Mouse (Mus musculus): ENCODE data around the gene B4galt3. TPM values are rescaled to one million over a fixed set of nuclear protein-coding genes. Genes with fewer than 3 reads are reported as not detected.
"Not testable (repeated sequence)": the region's sequence is repeated elsewhere in the genome, so short reads cannot be mapped to it uniquely, and the experiment has no call there.

B4galt3 gene
- polyA plus RNA-seq, 1 experiment from 2014 or later = 87.2 TPM

DNA sequence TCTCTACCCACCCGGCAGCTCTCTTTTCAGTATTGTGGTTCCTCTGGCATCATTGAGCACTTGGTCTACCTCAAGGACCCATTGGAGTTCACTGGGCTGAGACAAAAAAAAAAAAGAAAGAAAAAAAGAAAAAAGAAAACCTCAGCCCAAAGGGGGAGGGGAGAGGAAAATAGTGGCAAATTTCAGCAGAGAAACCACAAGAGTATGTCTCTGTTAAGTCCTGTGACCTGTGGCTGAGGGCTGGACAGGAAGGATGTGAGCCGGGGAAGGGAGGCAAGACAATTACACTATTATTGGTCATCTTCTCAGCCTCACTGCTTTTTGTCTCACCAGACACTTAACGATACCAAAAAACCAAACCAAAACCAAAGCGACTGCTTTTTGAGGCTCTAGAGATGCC is 38.3 kb upstream of the B4galt3 start:
- Histone ChIP-seq H3K27me3 (no peaks in the 10 kb centered on the region), H3K9me3 (no peaks in the 10 kb centered on the region), H3K4me3 (no peak overlapping the region), H3K27ac (no peak overlapping the region), H3K9ac (no peak overlapping the region), H3K4me1 (no peaks in the 10 kb centered on the region), H3K4me2 (no peak overlapping the region), H3K36me3 (peaks cover 32% of the 10 kb centered on the region)
- no peak for ATAC-seq (ENCODE audit: borderline replicate concordance, extremely low read depth, low FRiP score, low TSS enrichment)
- 75% methylated on average over 4 of the region's 4 CpGs for WGBS

DNA sequence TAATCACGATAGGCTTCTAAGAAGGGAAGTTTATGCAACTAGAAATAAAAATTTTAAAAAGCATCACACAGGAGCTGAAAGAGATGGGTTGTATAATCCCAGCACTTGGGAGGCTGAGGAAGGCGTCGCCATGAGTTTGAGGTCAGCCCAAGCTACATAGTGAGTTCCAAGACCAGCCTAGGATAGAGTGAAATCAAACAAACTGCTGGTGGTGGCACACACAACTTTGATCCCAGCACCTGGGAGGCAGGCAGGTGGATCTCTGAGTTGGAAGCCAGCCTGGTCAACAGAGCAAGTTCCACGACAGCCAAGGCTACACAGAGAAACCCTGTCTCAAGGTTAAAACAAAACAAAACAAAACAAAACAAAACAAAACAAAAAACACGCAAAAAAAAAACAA is 37.8 kb upstream of the B4galt3 start:
- Histone ChIP-seq H3K4me1 (no peaks in the 10 kb centered on the region), H3K9me3 (no peaks in the 10 kb centered on the region), H3K9ac (no peak overlapping the region), H3K27me3 (no peaks in the 10 kb centered on the region), H3K36me3 (peaks cover 37% of the 10 kb centered on the region), H3K4me3 (no peak overlapping the region), H3K4me2 (no peak overlapping the region), H3K27ac (no peak overlapping the region)
- WGBS = 71% methylated on average over 5 of the region's 5 CpGs
- ATAC-seq (ENCODE audit: borderline replicate concordance, extremely low read depth, low FRiP score, low TSS enrichment) = no peak

DNA sequence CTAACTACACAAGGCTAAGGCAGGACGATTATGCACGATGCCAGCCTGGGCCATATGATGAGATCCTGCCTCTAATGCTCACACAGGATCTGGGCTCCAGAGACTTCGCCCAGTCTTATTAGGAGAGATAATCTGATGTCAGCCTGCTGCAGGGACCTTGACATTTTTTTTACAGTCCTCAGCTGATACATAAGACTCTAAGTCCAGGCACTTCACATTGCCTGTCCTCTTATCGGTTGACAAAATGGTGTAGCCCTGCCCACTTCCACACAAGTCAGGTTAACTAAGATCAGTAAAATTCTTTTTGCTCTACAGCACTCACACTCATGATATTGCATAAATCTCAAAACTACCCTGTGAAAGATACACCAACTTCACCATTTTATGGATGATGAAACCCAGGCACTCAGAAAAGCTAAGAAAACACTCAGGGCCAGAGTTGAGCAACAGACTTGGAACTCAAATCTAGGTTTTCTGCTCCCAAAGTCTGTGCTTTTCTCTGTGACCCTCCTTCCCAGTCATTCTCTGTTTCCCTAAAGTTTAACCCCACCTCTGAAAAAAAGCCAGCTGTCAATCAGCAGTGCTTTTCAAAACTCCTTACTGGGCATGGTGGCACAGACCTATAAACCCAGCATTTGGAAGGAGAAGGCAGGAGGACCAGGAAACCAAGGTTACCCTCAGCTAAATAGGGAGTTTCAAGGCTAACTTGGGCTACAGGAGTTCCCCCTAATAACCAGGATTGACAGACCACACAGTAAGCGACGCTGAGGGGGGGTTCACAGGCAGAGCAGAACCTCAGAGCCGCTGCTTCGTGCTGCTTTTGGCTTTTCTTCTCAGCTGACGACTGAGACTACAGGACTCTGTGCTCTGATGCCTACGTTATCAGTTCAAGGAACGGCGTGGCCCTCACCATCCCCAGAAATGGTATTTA is 37.1 kb upstream of the B4galt3 start:
- Histone ChIP-seq H3K27ac (peak overlapping the region; percentile 1; the same call in 1 of the 2 replicates), H3K9me3 (no peaks in the 10 kb centered on the region), H3K4me2 (no peak overlapping the region), H3K4me1 (no peaks in the 10 kb centered on the region), H3K36me3 (peaks cover 44% of the 10 kb centered on the region), H3K9ac (no peak overlapping the region), H3K27me3 (no peaks in the 10 kb centered on the region), H3K4me3 (no peak overlapping the region)
- WGBS = 75% methylated on average over 12 of the region's 12 CpGs
- no peak for ATAC-seq (ENCODE audit: borderline replicate concordance, extremely low read depth, low FRiP score, low TSS enrichment)

DNA sequence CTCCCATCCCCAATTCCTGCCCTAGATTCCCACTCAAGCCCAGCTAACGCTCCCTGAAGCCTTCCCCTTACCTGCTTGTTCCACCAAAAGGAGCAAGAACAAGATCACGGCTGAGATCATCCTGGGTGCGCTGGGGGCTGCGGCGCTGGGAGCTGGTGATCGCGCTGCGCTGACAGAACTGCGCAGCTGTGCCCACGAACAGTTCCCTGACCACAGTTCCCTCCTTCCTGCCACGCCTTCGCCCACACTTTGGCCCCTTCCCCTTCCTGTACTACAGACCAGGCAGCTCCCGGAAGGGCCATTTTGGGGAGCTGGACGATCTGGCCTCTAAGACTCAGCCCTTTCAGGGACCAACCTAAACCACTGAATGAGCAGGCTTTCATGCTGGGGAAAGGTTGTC is 36.0 kb upstream of the B4galt3 start, which contains the start of gene Fcer1g:
TSS of gene Fcer1g (minus strand) at position 240 of the 400 bp plus-strand sequence.
- H3K27ac ChIP-seq = peak within 1 kb of the TSS; percentile 1; the same call in 1 of the 2 replicates
- H3K4me3 ChIP-seq = no peak within 1 kb of the TSS
- H3K27me3 ChIP-seq = no peaks in the 10 kb centered on the region
- H3K36me3 ChIP-seq = peaks cover 54% of the 10 kb centered on the region
- no peak within 1 kb of the TSS for H3K4me2 ChIP-seq
- H3K9me3 ChIP-seq = no peaks in the 10 kb centered on the region
- no peak within 1 kb of the TSS for H3K9ac ChIP-seq
- no peak for ATAC-seq (ENCODE audit: borderline replicate concordance, extremely low read depth, low FRiP score, low TSS enrichment)
- 80% methylated on average over 14 of the region's 14 CpGs for WGBS
- no peaks in the 10 kb centered on the region for H3K4me1 ChIP-seq

DNA sequence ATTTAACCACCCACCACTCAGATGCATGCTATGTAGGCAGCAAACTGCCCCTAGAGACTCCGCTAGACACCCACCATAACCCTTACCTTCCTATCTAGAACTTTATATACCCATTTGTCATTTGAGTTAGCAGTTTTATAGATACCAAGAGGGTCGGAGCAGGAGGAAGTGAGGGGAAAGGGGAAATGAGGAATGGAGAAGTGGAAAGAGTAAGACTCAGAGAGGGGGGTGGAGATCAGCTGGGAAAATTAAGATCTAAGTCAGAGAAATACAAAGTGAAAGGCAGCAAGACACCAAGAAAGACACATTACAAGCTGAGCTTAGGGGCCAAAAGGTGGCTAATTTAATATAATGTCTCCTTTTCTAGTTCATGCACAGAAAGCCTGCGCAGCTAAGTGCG is 35.6 kb upstream of the B4galt3 start:
- no peak overlapping the region for H3K27ac ChIP-seq
- no peaks in the 10 kb centered on the region for H3K9me3 ChIP-seq
- no peaks in the 10 kb centered on the region for H3K4me1 ChIP-seq
- whole genome bisulfite sequencing = 84% methylated on average over 4 of the region's 4 CpGs
- no peak overlapping the region for H3K4me3 ChIP-seq
- H3K4me2 ChIP-seq = no peak overlapping the region
- no peak for ATAC-seq (ENCODE audit: borderline replicate concordance, extremely low read depth, low FRiP score, low TSS enrichment)
- no peaks in the 10 kb centered on the region for H3K27me3 ChIP-seq
- H3K9ac ChIP-seq = no peak overlapping the region
- H3K36me3 ChIP-seq = peaks cover 57% of the 10 kb centered on the region

DNA sequence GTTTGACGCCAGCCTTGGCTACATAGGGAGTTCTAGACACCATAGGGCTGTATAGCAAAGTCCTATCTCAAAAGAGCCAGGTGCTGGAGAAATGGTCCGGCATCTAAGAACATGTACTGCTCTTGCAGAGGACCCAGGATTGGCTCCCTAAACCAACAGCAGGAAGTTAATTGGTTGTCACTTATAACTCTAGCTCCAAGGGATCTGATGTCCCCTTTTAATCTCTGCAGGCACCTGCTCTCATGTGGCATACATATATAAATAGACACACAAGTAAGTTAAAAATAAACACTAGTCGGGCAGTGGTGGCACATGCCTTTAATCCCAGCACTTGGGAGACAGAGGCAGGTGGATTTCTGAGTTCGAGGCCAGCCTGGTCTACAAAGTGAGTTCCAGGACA is 34.3 kb upstream of the B4galt3 start:
- Histone ChIP-seq H3K4me2 (no peak overlapping the region), H3K27ac (no peak overlapping the region), H3K9ac (no peak overlapping the region), H3K4me3 (no peak overlapping the region), H3K4me1 (no peaks in the 10 kb centered on the region), H3K9me3 (no peaks in the 10 kb centered on the region), H3K27me3 (no peaks in the 10 kb centered on the region), H3K36me3 (peaks cover 68% of the 10 kb centered on the region)
- WGBS = 77% methylated on average over 4 of the region's 4 CpGs
- ATAC-seq (ENCODE audit: borderline replicate concordance, extremely low read depth, low FRiP score, low TSS enrichment) = no peak

DNA sequence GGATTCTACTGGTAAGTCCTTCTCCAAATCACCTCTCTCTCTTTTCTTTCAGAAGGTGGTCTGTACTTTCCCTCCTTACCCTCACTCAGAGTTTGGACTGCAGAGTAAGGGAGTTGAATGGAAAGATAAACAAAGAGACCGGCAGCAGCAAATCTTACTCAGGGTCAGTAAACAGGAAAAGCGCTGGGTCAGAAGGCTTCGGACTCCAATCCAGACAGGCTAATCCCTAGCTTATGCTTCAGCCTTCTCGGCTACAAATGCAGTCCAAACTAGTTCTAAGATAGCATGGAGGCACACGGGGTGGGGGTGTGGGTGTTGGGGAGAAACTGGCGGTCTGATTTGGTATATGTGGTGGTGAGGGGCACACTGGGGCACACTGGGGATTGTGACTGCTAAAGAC is 32.7 kb upstream of the B4galt3 start:
- H3K4me1 ChIP-seq = no peaks in the 10 kb centered on the region
- H3K36me3 ChIP-seq = peaks cover 82% of the 10 kb centered on the region
- H3K9ac ChIP-seq = no peak overlapping the region
- no peaks in the 10 kb centered on the region for H3K9me3 ChIP-seq
- no peak overlapping the region for H3K27ac ChIP-seq
- no peak overlapping the region for H3K4me2 ChIP-seq
- H3K4me3 ChIP-seq = no peak overlapping the region
- H3K27me3 ChIP-seq = no peaks in the 10 kb centered on the region
- 66% methylated on average over 6 of the region's 6 CpGs for WGBS
- no peak for ATAC-seq (ENCODE audit: borderline replicate concordance, extremely low read depth, low FRiP score, low TSS enrichment)

DNA sequence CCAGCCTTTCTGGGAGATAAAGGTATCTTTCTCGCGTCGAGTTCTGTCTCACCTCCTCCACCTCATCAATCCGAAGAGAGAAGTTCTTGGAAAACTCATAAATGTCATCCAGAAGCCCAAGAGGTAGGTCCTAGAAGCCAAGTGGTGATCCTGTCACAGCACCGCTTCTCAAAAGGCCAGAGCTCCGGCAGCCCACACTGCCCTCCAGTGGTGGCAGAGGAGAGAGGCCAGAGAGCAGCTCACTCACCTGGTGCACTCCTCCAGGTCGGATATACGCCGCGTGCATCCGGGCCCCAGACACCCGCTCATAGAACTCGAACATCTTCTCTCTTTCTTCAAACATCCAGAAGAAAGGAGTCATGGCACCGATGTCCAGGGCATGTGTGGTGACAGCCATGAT is 31.7 kb upstream of the B4galt3 start:
- Histone ChIP-seq H3K9me3 (no peaks in the 10 kb centered on the region), H3K27me3 (no peaks in the 10 kb centered on the region), H3K9ac (no peak overlapping the region), H3K4me1 (no peaks in the 10 kb centered on the region), H3K27ac (no peak overlapping the region), H3K4me2 (no peak overlapping the region), H3K4me3 (no peak overlapping the region), H3K36me3 (peaks cover 92% of the 10 kb centered on the region)
- WGBS = 67% methylated on average over 14 of the region's 14 CpGs
- no peak for ATAC-seq (ENCODE audit: borderline replicate concordance, extremely low read depth, low FRiP score, low TSS enrichment)

DNA sequence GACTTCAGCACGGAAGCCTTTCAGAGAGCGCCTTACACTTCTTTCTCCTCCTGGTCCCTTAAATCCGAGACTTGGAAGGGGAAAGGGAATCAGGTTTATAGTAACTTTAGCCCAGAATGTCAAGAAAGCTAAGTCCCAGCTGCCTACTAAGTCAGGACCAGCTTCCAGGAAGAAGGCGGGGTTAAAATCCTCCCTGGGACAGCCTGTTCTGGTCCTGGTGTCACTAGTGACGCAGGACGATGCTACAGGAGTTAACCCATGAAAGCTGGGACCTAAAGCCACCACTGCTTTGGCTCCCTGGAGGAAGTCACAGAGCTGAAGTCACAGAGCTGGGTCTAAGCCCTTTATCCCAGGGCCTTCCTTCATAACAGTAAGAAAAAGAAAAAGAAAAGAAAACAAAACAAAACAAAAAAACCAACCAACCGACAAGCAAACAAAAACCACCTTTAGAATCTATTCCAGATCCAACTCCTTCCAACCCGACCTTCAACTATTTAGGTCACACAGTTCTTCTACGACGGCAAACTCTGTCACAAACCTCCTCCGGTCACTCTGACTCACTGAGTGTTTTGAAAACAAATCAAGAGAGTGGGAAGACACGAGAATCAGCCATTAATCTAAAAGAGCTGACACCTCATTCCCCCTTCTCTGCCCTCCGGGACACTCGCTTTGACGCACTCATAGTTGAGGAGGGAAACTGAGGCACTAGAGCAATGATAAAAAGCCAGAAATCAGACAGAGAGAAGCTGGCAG is 30.0 kb upstream of the B4galt3 start:
- Histone ChIP-seq H3K4me1 (no peaks in the 10 kb centered on the region), H3K4me2 (no peak overlapping the region), H3K4me3 (no peak overlapping the region), H3K27me3 (no peaks in the 10 kb centered on the region), H3K9ac (no peak overlapping the region), H3K27ac (no peak overlapping the region), H3K9me3 (no peaks in the 10 kb centered on the region), H3K36me3 (peaks cover 90% of the 10 kb centered on the region)
- whole genome bisulfite sequencing = 63% methylated on average over 15 of the region's 15 CpGs
- ATAC-seq (ENCODE audit: borderline replicate concordance, extremely low read depth, low FRiP score, low TSS enrichment) = no peak

DNA sequence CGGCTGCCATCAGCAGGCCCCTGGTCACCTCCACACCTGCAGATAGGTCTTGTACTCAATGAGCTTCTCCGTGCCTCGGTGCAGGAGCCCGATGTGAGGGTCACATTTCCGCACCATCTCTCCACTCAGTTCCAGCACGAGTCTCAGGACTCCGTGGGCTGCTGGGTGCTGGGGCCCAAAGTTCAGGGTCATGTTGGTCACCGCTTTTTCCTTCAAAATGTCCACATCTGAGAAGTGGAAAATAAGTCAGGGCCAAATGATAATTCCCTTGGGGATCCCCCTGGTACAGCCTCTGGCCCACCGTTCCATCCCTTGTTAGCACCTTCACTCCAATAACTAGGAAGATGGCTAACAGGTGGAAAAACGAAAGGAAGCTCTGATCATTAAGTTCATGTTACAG is 29.2 kb upstream of the B4galt3 start:
- Histone ChIP-seq H3K4me3 (no peak overlapping the region), H3K4me1 (peaks cover 7% of the 10 kb centered on the region), H3K36me3 (peaks cover 83% of the 10 kb centered on the region), H3K27ac (no peak overlapping the region), H3K9me3 (no peaks in the 10 kb centered on the region), H3K4me2 (no peak overlapping the region), H3K9ac (no peak overlapping the region), H3K27me3 (no peaks in the 10 kb centered on the region)
- ATAC-seq (ENCODE audit: borderline replicate concordance, extremely low read depth, low FRiP score, low TSS enrichment) = no peak
- WGBS = 88% methylated on average over 10 of the region's 10 CpGs

DNA sequence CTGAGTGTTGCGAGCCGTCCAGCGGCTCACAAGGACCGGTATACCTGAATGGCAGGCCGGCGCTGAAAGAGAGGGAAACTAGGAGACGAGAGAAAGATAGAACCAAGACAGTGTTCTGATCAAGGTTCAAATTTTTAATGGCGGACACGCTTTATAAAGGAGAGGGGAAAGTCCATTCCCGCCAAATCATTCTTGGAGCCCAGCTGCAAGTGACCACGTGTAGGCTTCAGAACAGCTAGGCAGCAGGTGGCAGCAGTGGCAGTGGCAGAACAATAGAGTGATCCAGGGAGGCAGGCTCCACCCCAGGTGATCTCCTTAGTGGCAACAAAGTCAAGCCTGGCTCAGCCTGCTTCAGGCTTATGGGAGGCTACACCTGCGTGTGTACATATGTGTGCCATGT is 28.2 kb upstream of the B4galt3 start:
- 83% methylated on average over 12 of the region's 12 CpGs for WGBS

DNA sequence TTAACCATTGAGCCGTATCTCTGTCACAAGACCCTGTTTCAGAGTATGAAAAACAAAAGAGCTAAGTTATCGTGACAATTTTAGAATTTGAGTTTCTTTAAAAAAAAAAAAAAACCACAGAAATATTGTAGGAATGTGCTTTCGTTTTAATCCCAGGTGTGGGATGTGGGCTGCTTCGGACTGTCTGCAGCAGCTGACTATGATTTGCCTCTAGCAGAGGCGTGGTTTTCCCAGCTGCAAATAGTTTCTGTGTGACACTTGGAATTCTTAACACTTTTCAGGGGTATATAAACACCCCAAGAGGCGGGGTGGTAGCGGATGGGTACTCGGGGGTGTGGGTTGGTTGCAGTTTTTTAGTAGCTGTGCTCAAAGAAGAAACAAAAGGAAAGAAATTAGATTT is 24.8 kb upstream of the B4galt3 start:
- 76% methylated on average over 8 of the region's 8 CpGs for WGBS
- 0 out of 2 replicates have a peak overlapping the region, but pooled peaks have one; percentile 75 for H3K4me2 ChIP-seq
- peaks cover 42% of the 10 kb centered on the region for H3K36me3 ChIP-seq
- no peak overlapping the region for H3K9ac ChIP-seq
- no peaks in the 10 kb centered on the region for H3K27me3 ChIP-seq
- ATAC-seq (ENCODE audit: borderline replicate concordance, extremely low read depth, low FRiP score, low TSS enrichment) = no peak
- peaks cover 41% of the 10 kb centered on the region for H3K4me1 ChIP-seq
- no peak overlapping the region for H3K27ac ChIP-seq
- H3K9me3 ChIP-seq = no peaks in the 10 kb centered on the region
- H3K4me3 ChIP-seq = no peak overlapping the region

More for the DNA sequence above, 28.2 kb upstream of the B4galt3 start:
- H3K4me1 ChIP-seq = peaks cover 13% of the 10 kb centered on the region
- not testable (repeated sequence) for H3K27ac ChIP-seq; ATAC-seq (ENCODE audit: borderline replicate concordance, extremely low read depth, low FRiP score, low TSS enrichment); H3K9ac ChIP-seq; H3K9me3 ChIP-seq; H3K4me3 ChIP-seq; H3K4me2 ChIP-seq; H3K27me3 ChIP-seq
- H3K36me3 ChIP-seq = peaks cover 73% of the 10 kb centered on the region
